Mouse (Mus musculus): ENCODE data around the gene Nmnat2.

DNA sequence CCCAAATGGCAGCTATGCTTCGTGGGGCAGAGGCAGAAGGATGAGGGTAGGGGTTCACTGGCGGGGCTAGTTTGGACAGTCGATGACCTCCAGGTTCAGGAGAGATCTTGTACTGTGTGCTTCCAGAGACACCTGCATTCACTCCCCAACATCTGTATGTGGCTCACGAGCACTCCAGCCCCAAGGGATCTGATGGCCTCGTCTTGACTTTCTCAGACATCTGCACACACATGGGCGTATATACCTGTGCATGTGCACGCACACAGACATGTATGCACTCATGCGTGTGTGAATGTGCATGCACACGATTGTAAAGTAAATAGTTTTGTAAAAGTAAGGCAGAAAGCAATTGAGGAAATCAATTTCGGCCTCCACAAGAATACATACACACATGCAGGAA is 117.9 kb downstream of the Nmnat2 start:
- no peak for TF ChIP-seq POLR2A (IDR thresholded peaks at IDR 0.05; ENCODE audit: low read depth, low read length)
- TF ChIP-seq CTCF (IDR thresholded peaks at IDR 0.05; ENCODE audit: extremely low read depth, insufficient read depth, insufficient read length, insufficient replicate concordance) = no peak

Data from spleen, adult 2 months (tissue).